Mouse (Mus musculus): Measurements from ENCODE around the gene Tifa. TPM values are rescaled to one million over a fixed set of nuclear protein-coding genes. Genes with fewer than 3 reads are reported as not detected.

Gene Tifa
- total and polyA plus RNA-seq, 2 experiments: 12.5 to 24.8 TPM

- no peaks in the 10 kb centered on the region for H3K27me3 ChIP-seq (ENCODE audit: control insufficient read depth, insufficient read depth, low read length)
- 89% methylated on average over 6 of the region's 6 CpGs for WGBS
- H3K4me1 ChIP-seq (ENCODE audit: control insufficient read depth, insufficient read depth, low read length): peaks cover 4% of the 10 kb centered on the region
- H3K4me3 ChIP-seq (ENCODE audit: insufficient read depth, low read depth, low read length): no peak overlapping the region
- no peak for DNase-seq (ENCODE audit: extremely low read depth, low read depth, low spot score)
- H3K36me3 ChIP-seq (ENCODE audit: control insufficient read depth, insufficient read depth, low read length): peaks cover 9% of the 10 kb centered on the region; the same call in 1 of the 2 replicates
- TF ChIP-seq CTCF (IDR thresholded peaks at IDR 0.05; ENCODE audit: low read depth, low read length) (no peak), POLR2A (IDR thresholded peaks at IDR 0.05; ENCODE audit: extremely low read depth, insufficient read depth, low read length) (no peak)
- no peak overlapping the region for H3K27ac ChIP-seq (replicated peaks; ENCODE audit: insufficient read depth, low read depth, low read length)
- H3K79me2 ChIP-seq (ENCODE audit: control insufficient read depth, insufficient read depth, low read length): no peaks in the 10 kb centered on the region
- H3K9ac ChIP-seq (ENCODE audit: low read depth, low read length): no peak overlapping the region
These were observed 16.4 kb downstream of the Tifa start for GRCm38 (mm10) chr3:127805991-127806390.

GRCm38 (mm10) chr3:127807846-127808245, 18.2 kb downstream of the Tifa start:
- Histone ChIP-seq H3K27me3 (ENCODE audit: control insufficient read depth, insufficient read depth, low read length) (no peaks in the 10 kb centered on the region), H3K79me2 (ENCODE audit: control insufficient read depth, insufficient read depth, low read length) (no peaks in the 10 kb centered on the region), H3K4me1 (ENCODE audit: control insufficient read depth, insufficient read depth, low read length) (peaks cover 4% of the 10 kb centered on the region), H3K27ac (replicated peaks; ENCODE audit: insufficient read depth, low read depth, low read length) (no peak overlapping the region), H3K9ac (ENCODE audit: low read depth, low read length) (no peak overlapping the region), H3K36me3 (ENCODE audit: control insufficient read depth, insufficient read depth, low read length) (peaks cover 18% of the 10 kb centered on the region), H3K4me3 (ENCODE audit: insufficient read depth, low read depth, low read length) (no peak overlapping the region)
- WGBS: 92% methylated on average over 5 of the region's 5 CpGs
- no peak for DNase-seq (ENCODE audit: extremely low read depth, low read depth, low spot score)
- no peak for TF ChIP-seq POLR2A (IDR thresholded peaks at IDR 0.05; ENCODE audit: extremely low read depth, insufficient read depth, low read length)
- no peak for TF ChIP-seq CTCF (IDR thresholded peaks at IDR 0.05; ENCODE audit: low read depth, low read length)

- TF ChIP-seq POLR2A (IDR thresholded peaks at IDR 0.05; ENCODE audit: extremely low read depth, insufficient read depth, low read length) (no peak), CTCF (IDR thresholded peaks at IDR 0.05; ENCODE audit: low read depth, low read length) (no peak)
- no peak overlapping the region for H3K4me3 ChIP-seq (ENCODE audit: insufficient read depth, low read depth, low read length)
- WGBS: 31% methylated on average over 7 of the region's 7 CpGs
- DNase-seq (ENCODE audit: extremely low read depth, low read depth, low spot score): peak; percentile 92
- peaks cover 4% of the 10 kb centered on the region for H3K4me1 ChIP-seq (ENCODE audit: control insufficient read depth, insufficient read depth, low read length)
- H3K27me3 ChIP-seq (ENCODE audit: control insufficient read depth, insufficient read depth, low read length): no peaks in the 10 kb centered on the region
- H3K79me2 ChIP-seq (ENCODE audit: control insufficient read depth, insufficient read depth, low read length): no peaks in the 10 kb centered on the region
- no peak overlapping the region for H3K9ac ChIP-seq (ENCODE audit: low read depth, low read length)
- H3K36me3 ChIP-seq (ENCODE audit: control insufficient read depth, insufficient read depth, low read length): peaks cover 22% of the 10 kb centered on the region
- 0 out of 2 replicates have a peak overlapping the region, but pooled peaks have one; percentile 56 for H3K27ac ChIP-seq (replicated peaks; ENCODE audit: insufficient read depth, low read depth, low read length)
These were observed 19.5 kb downstream of the Tifa start for GRCm38 (mm10) chr3:127809103-127809502.

- 86% methylated on average over 7 of the region's 7 CpGs for WGBS
- Histone ChIP-seq H3K27me3 (ENCODE audit: control insufficient read depth, insufficient read depth, low read length) (no peaks in the 10 kb centered on the region), H3K36me3 (ENCODE audit: control insufficient read depth, insufficient read depth, low read length) (peaks cover 31% of the 10 kb centered on the region), H3K27ac (replicated peaks; ENCODE audit: insufficient read depth, low read depth, low read length) (no peak overlapping the region), H3K79me2 (ENCODE audit: control insufficient read depth, insufficient read depth, low read length) (no peaks in the 10 kb centered on the region), H3K9ac (ENCODE audit: low read depth, low read length) (no peak overlapping the region), H3K4me1 (ENCODE audit: control insufficient read depth, insufficient read depth, low read length) (no peaks in the 10 kb centered on the region), H3K4me3 (ENCODE audit: insufficient read depth, low read depth, low read length) (no peak overlapping the region)
- TF ChIP-seq CTCF (IDR thresholded peaks at IDR 0.05; ENCODE audit: low read depth, low read length): no peak
- no peak for DNase-seq (ENCODE audit: extremely low read depth, low read depth, low spot score)
These were observed 27.6 kb downstream of the Tifa start for GRCm38 (mm10) chr3:127817120-127817683.

GRCm38 (mm10) chr3:127818694-127819663, 29.4 kb downstream of the Tifa start:
- Histone ChIP-seq H3K79me2 (ENCODE audit: control insufficient read depth, insufficient read depth, low read length) (no peaks in the 10 kb centered on the region), H3K4me1 (ENCODE audit: control insufficient read depth, insufficient read depth, low read length) (no peaks in the 10 kb centered on the region), H3K36me3 (ENCODE audit: control insufficient read depth, insufficient read depth, low read length) (peaks cover 24% of the 10 kb centered on the region), H3K27ac (replicated peaks; ENCODE audit: insufficient read depth, low read depth, low read length) (no peak overlapping the region), H3K4me3 (ENCODE audit: insufficient read depth, low read depth, low read length) (no peak overlapping the region), H3K27me3 (ENCODE audit: control insufficient read depth, insufficient read depth, low read length) (no peaks in the 10 kb centered on the region), H3K9ac (ENCODE audit: low read depth, low read length) (no peak overlapping the region)
- DNase-seq (ENCODE audit: extremely low read depth, low read depth, low spot score): no peak
- no peak for TF ChIP-seq CTCF (IDR thresholded peaks at IDR 0.05; ENCODE audit: low read depth, low read length)
- TF ChIP-seq POLR2A (IDR thresholded peaks at IDR 0.05; ENCODE audit: extremely low read depth, insufficient read depth, low read length): no peak
- 89% methylated on average over 11 of the region's 11 CpGs for WGBS

Measured in liver, adult 2 months (tissue).